Mouse (Mus musculus): ENCODE data around the gene Eif4enif1. TPM values are rescaled to one million over a fixed set of nuclear protein-coding genes. Genes with fewer than 3 reads are reported as not detected.

The Eif4enif1 gene
- polyA plus RNA-seq, 1 experiment from 2014 or later, result 48.2 TPM

DNA sequence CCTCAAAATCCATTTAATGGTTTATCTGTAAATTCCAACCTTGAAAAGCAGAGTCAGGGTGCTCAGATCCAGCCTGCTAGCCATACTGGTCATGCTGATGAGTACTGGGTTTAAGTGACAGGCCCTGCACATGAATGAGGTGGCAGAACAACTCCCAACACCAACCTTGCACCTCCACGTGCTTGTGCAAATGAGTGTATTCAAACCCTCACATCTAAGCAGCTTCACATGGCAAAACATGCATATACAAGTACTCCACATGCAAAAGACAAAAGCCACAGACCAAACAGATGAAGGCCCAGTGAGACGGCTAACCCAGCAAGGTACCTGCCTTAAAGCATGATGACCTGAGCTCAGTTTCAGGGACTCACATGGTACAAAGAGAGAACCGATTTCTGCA lies 83.7 kb downstream of the Eif4enif1 start:
- 0 out of 2 replicates have a peak overlapping the region, but pooled peaks have one; percentile 27 for H3K27ac ChIP-seq
- H3K4me1 ChIP-seq, result peaks cover 12% of the 10 kb centered on the region
- H3K27me3 ChIP-seq, result no peaks in the 10 kb centered on the region
- H3K9ac ChIP-seq, result no peak overlapping the region
- 0 out of 2 replicates have a peak, but pooled peaks cover 2% of the 10 kb centered on the region for H3K9me3 ChIP-seq
- H3K4me3 ChIP-seq, result no peak overlapping the region
- ATAC-seq (ENCODE audit: borderline replicate concordance, extremely low read depth, low FRiP score, low TSS enrichment), result no peak
- H3K36me3 ChIP-seq, result no peaks in the 10 kb centered on the region
- no peak overlapping the region for H3K4me2 ChIP-seq
- 78% methylated on average over 3 of the region's 3 CpGs for WGBS

DNA sequence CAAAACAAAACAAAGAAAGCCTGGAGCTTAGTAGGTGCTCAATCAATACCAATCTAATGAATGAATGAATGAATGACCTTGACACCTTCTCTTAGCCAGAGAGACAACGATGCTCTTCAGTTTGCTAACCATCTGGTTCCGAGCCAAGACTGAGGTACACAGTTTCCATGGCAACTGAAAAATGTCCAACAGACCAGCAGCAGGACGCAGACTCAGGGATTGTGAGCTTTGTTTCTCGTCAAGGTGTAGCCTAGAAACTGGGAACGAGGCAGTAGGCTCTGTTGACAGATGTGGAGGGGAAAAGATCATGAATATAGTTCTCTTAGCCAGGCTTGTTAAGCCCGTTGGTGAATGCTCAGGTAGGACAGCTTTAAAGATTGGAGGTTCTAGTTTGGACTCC lies 84.9 kb downstream of the Eif4enif1 start:
- Histone ChIP-seq H3K9me3 (no peaks in the 10 kb centered on the region), H3K9ac (no peak overlapping the region), H3K27me3 (no peaks in the 10 kb centered on the region), H3K4me1 (peaks cover 15% of the 10 kb centered on the region), H3K4me2 (no peak overlapping the region), H3K27ac (no peak overlapping the region), H3K36me3 (no peaks in the 10 kb centered on the region), H3K4me3 (no peak overlapping the region)
- WGBS, result 32% methylated on average over 6 of the region's 6 CpGs
- ATAC-seq (ENCODE audit: borderline replicate concordance, extremely low read depth, low FRiP score, low TSS enrichment), result no peak

DNA sequence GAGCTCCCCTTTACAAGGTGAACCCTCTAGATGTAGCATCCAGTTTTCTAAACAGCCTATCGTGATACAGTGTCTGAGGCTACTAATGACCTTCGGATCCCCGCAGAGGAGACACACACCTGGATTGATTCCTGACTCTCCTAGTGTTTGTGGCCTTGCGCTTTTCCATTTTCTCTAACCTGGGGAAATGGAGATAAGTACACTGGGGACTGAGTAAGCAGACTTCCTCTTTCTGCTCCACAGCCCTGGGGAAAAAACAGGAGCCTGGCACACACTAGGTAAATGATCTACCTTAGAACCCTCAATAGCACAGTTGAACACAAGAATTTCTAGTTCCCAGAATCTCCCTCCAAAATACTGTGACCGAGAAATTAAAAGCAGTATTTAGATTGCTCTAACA lies 85.7 kb downstream of the Eif4enif1 start:
- Histone ChIP-seq H3K9me3 (no peaks in the 10 kb centered on the region), H3K9ac (no peak overlapping the region; the same call in 1 of the 2 replicates), H3K36me3 (no peaks in the 10 kb centered on the region), H3K27me3 (no peaks in the 10 kb centered on the region), H3K4me3 (peak overlapping the region; percentile 90), H3K4me2 (peak overlapping the region; percentile 96), H3K27ac (peak overlapping the region; percentile 100), H3K4me1 (peaks cover 21% of the 10 kb centered on the region)
- 54% methylated on average over 5 of the region's 5 CpGs for WGBS
- ATAC-seq (ENCODE audit: borderline replicate concordance, extremely low read depth, low FRiP score, low TSS enrichment), result no peak

DNA sequence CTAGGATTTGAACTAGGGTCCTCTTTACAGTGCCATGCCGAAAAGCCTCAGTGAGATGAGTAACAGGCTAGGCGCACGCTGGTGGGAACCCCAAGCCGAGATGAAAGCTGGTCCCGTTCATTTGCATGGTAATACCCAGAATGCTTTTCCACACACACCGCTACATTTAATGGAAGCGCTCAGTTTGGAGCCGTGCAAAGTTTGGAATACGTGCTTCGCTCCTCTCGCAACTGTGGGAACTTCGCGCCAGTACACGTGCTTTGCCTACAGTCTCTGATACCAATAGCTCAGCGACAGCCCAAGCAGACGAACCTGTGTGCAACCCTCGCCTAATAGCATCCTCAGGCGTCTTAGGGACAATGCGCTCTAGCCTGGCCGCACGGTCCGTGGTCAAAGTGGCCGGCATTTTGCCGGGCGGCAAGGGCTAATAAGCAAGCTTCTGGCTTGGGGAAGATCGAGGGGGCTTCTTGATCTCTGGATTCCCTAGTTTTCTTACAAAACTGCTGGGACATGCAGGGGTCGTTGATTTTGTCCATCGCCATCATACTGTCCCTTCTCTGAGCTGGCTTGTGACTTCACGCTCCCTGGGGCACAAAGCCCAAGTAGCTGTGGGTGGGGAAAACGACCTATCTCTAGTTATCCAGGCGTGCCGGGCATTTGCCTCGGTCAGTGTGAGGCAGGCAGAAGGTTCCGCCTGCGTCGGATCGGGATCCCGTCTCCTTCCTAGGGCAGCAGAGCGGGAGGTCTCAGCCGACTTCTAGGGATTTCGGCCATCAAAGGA lies 86.5 kb downstream of the Eif4enif1 start, which contains the start of gene Patz1:
Gene Patz1, plus strand, starts transcription at position 354 of the 781 bp plus-strand sequence.
- Histone ChIP-seq H3K4me3 (peak within 1 kb of the TSS; percentile 90), H3K4me1 (peaks cover 29% of the 10 kb centered on the region), H3K4me2 (peak within 1 kb of the TSS; percentile 96), H3K9ac (peak within 1 kb of the TSS; percentile 99), H3K9me3 (no peaks in the 10 kb centered on the region), H3K27me3 (no peaks in the 10 kb centered on the region), H3K27ac (peak within 1 kb of the TSS; percentile 100), H3K36me3 (peaks cover 6% of the 10 kb centered on the region)
- WGBS, result under 1% methylated on average over 41 of the region's 41 CpGs
- ATAC-seq (ENCODE audit: borderline replicate concordance, extremely low read depth, low FRiP score, low TSS enrichment), result no peak; the same call in 1 of the 2 replicates

DNA sequence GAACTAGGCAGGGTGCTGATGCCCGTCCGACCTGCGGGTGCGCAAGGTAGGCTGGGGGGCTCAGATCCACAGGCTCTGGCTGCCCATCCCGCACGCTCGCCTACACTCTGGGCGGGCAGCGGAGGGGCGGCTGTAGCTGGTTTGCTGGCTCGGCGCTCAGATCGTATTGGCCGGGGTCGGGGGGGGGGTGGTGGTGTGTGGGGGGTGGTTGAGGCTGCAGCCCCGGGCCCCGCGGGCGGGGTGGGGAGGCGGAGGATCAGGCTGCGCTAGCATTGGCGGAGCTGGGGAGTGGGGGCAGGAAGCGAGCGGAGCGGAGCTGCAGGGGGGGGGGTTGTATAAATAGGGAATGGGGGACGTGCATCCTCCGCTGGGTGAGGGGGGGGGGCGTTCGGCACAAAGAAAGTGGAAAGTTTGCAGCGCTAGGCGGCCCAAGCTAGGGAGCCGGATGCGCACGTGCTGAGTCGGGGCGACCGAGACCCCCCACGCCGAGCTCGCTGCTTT lies 87.2 kb downstream of the Eif4enif1 start:
- Histone ChIP-seq H3K4me3 (peak overlapping the region; percentile 90), H3K36me3 (peaks cover 12% of the 10 kb centered on the region), H3K9ac (peak overlapping the region; percentile 99), H3K4me1 (peaks cover 35% of the 10 kb centered on the region), H3K27ac (peak overlapping the region; percentile 100), H3K4me2 (peak overlapping the region; percentile 96), H3K9me3 (no peaks in the 10 kb centered on the region), H3K27me3 (no peaks in the 10 kb centered on the region)
- under 1% methylated on average over 33 of the region's 40 CpGs for WGBS
- ATAC-seq (ENCODE audit: borderline replicate concordance, extremely low read depth, low FRiP score, low TSS enrichment), result peak; percentile 85

DNA sequence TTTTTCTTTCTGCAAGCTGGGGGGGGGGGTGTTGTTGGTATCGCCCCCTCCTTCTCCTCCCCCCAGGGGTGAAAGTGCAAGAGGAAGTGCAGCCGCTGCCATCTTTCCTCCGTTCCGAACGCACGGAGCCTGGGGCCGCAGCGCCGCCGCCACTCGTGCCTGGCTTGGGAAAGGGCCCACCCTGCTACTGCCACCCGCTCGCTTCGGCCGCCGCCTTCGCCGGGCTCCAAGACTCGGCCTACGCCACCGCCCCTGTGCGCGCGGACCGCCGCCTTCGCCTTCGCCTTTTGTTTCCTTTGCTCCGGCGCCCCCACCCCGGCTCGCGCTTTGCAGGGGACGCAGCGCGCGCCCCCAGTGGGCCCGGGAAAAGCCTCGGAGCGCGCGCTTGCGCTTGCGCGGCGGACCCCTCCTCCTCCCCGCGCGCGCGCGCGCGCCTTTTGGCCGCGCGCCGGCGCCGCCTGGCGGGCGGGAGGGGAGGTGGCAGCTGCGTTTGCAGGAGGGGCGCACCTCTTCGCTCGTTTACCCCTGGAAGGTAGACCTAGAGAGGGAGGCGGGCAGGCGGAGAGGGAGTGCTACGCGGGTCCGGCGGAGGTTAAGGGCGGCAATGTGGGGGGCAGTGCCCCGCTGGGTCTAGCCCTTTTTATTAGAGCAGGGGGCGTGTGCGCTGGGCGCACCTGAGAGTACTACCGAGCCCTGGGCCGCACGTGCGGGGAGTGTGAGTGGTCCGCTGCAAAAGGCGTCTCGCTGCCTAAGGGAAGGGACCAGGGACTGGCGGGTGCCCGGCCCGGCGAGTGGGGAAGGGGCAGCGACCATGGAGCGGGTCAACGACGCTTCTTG lies 87.8 kb downstream of the Eif4enif1 start:
- Histone ChIP-seq H3K4me3 (peak overlapping the region; percentile 90), H3K27me3 (no peaks in the 10 kb centered on the region), H3K4me2 (peak overlapping the region; percentile 96), H3K9me3 (no peaks in the 10 kb centered on the region), H3K36me3 (peaks cover 19% of the 10 kb centered on the region), H3K9ac (peak overlapping the region; percentile 99), H3K4me1 (peaks cover 39% of the 10 kb centered on the region), H3K27ac (peak overlapping the region; percentile 100)
- under 1% methylated on average over 66 of the region's 92 CpGs for WGBS
- ATAC-seq (ENCODE audit: borderline replicate concordance, extremely low read depth, low FRiP score, low TSS enrichment), result peak; percentile 58

DNA sequence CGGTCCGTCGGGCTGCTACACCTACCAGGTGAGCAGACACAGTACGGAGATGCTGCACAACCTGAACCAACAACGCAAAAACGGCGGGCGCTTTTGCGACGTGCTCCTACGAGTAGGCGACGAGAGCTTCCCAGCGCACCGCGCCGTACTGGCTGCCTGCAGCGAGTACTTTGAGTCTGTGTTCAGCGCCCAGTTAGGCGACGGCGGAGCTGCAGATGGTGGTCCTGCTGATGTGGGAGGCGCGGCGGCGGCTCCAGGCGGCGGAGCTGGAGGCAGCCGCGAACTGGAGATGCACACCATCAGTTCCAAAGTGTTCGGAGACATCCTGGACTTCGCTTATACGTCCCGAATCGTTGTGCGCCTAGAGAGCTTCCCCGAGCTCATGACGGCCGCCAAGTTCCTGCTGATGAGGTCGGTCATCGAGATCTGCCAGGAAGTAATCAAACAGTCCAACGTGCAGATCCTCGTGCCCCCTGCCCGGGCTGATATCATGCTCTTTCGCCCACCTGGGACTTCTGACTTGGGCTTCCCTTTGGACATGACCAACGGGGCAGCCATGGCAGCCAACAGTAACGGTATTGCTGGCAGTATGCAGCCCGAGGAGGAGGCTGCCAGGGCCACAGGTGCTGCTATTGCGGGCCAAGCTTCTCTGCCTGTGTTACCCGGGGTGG lies 88.6 kb downstream of the Eif4enif1 start:
- Histone ChIP-seq H3K27ac (peak overlapping the region; percentile 100), H3K4me1 (peaks cover 44% of the 10 kb centered on the region), H3K9me3 (no peaks in the 10 kb centered on the region), H3K9ac (peak overlapping the region; percentile 99), H3K36me3 (peaks cover 26% of the 10 kb centered on the region), H3K4me2 (peak overlapping the region; percentile 96), H3K4me3 (peak overlapping the region; percentile 90), H3K27me3 (no peaks in the 10 kb centered on the region)
- WGBS, result under 1% methylated on average over 50 of the region's 50 CpGs
- ATAC-seq (ENCODE audit: borderline replicate concordance, extremely low read depth, low FRiP score, low TSS enrichment), result no peak

DNA sequence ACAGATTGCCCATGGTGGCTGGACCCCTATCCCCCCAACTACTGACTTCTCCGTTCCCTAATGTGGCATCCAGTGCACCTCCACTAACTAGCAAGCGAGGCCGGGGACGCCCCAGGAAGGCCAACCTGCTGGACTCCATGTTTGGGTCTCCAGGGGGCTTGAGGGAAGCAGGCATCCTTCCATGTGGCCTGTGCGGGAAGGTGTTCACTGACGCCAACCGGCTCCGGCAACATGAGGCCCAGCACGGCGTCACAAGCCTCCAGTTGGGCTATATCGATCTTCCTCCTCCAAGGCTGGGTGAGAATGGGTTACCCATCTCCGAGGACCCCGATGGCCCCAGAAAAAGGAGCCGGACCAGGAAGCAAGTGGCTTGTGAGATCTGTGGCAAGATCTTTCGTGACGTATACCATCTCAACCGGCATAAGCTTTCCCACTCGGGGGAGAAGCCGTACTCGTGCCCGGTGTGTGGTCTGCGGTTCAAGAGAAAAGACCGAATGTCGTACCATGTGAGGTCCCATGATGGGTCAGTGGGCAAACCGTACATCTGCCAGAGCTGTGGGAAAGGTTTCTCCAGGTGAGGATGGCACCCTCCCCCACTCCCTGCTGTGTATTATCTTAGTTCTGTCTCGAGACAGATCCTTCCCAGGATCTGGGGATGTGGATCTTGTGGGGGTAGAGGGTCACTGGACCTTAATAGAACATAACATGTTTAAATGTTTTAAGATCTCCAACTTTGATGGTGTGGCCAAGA lies 89.3 kb downstream of the Eif4enif1 start:
- Histone ChIP-seq H3K36me3 (peaks cover 34% of the 10 kb centered on the region), H3K4me3 (peak overlapping the region; percentile 90), H3K9ac (peak overlapping the region; percentile 99), H3K27me3 (no peaks in the 10 kb centered on the region), H3K4me2 (peak overlapping the region; percentile 96), H3K9me3 (no peaks in the 10 kb centered on the region), H3K4me1 (peaks cover 46% of the 10 kb centered on the region), H3K27ac (peak overlapping the region; percentile 100)
- ATAC-seq (ENCODE audit: borderline replicate concordance, extremely low read depth, low FRiP score, low TSS enrichment), result no peak
- WGBS, result 1% methylated on average over 26 of the region's 26 CpGs

DNA sequence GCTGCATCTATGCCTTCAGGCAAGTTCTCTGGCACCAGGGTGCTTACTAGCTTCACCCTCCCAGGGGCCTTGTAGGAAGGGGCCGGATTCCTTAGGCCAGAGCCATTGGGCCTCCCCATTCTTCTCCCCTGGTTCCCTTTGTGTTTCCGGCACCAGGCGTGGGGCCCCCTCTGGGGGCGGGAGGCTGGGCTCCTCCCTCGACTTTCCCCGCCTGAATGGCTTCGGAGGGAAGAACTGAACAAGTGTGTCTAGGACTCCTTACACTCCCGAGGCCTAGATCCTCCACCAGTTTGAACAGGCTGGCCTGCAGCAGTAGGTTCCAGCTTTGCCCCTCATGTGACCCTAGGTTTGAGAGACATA lies 89.8 kb downstream of the Eif4enif1 start:
- Histone ChIP-seq H3K4me1 (peaks cover 46% of the 10 kb centered on the region), H3K27ac (peak overlapping the region; percentile 100), H3K4me2 (peak overlapping the region; percentile 96), H3K9me3 (no peaks in the 10 kb centered on the region), H3K27me3 (no peaks in the 10 kb centered on the region), H3K9ac (peak overlapping the region; percentile 99), H3K36me3 (peaks cover 39% of the 10 kb centered on the region), H3K4me3 (peak overlapping the region; percentile 90)
- under 1% methylated on average over 8 of the region's 8 CpGs for WGBS
- ATAC-seq (ENCODE audit: borderline replicate concordance, extremely low read depth, low FRiP score, low TSS enrichment), result peak; percentile 13

DNA sequence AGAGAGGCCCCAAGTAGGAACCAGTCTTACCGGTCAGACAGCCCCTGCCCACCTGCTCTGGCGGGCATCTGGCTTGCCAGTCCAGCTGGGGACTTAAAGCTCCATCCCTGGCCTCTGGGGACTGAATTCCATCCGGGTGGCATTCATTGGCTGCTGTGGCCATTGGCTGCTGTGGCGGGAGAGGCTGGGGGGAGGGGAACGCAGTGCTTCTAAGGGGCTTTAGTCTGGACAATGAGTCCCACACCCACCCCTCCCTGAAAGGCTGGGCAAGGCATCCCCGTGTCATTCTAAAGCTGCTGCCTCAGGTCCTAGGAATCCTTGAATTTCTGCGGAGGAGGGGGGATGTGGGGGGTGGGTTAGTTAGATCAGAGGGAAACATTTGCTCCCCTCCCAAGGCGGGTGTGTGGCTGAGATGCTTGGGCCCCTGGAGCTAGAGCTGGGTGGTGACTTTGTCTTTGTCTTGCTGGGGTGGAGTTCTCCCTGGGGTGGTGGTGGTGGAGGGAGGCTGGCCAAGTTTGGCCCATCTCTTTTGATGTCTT lies 90.6 kb downstream of the Eif4enif1 start:
- ATAC-seq (ENCODE audit: borderline replicate concordance, extremely low read depth, low FRiP score, low TSS enrichment), result peak; percentile 0; the same call in 1 of the 2 replicates
- 3% methylated on average over 8 of the region's 8 CpGs for WGBS
- peaks cover 47% of the 10 kb centered on the region for H3K4me1 ChIP-seq

More for the DNA sequence above, 90.6 kb downstream of the Eif4enif1 start:
- peak overlapping the region; percentile 100 for H3K27ac ChIP-seq
- no peaks in the 10 kb centered on the region for H3K9me3 ChIP-seq
- H3K27me3 ChIP-seq, result no peaks in the 10 kb centered on the region
- peak overlapping the region; percentile 90 for H3K4me3 ChIP-seq
- H3K9ac ChIP-seq, result peak overlapping the region; percentile 99
- H3K36me3 ChIP-seq, result peaks cover 47% of the 10 kb centered on the region
- peak overlapping the region; percentile 96 for H3K4me2 ChIP-seq
